Mouse (Mus musculus) heart, embryonic 10.5 days (tissue): ENCODE data around the gene Gm45713. TPM values are rescaled to one million over a fixed set of nuclear protein-coding genes. Genes with fewer than 3 reads are reported as not detected.
"Not testable (repeated sequence)": the region's sequence is repeated elsewhere in the genome, so short reads cannot be mapped to it uniquely, and the experiment has no call there.

Source experiments
- DNase-seq: peaks from one replicate; pipeline ENCODE4 v3.0.0-alpha.2; 2017; ENCODE audit warnings: low spot score
- H3K27ac ChIP-seq: fragments of 300-500 bp; sonication (generic); 2 replicates; pipeline ENCODE4 v1.5.1; 2016; ENCODE audit warnings: mild to moderate bottlenecking
- H3K27me3 ChIP-seq: fragments of 300-500 bp; sonication (generic); 2 replicates; pipeline ENCODE4 v1.6.1; 2016; ENCODE audit warnings: mild to moderate bottlenecking; ENCODE audit not compliant: poor library complexity, insufficient read depth, severe bottlenecking
- H3K36me3 ChIP-seq: fragments of 300-500 bp; sonication (generic); 2 replicates; pipeline ENCODE4 v1.6.1; 2016; ENCODE audit warnings: mild to moderate bottlenecking, moderate library complexity
- H3K4me1 ChIP-seq: fragments of 300-500 bp; sonication (generic); 2 replicates; pipeline ENCODE4 v1.6.1; 2016; ENCODE audit warnings: mild to moderate bottlenecking
- H3K4me3 ChIP-seq: fragments of 300-500 bp; sonication (generic); 2 replicates; pipeline ENCODE4 v1.5.1; 2016; ENCODE audit warnings: mild to moderate bottlenecking, moderate library complexity
- H3K9me3 ChIP-seq: fragments of 300-500 bp; sonication (generic); 2 replicates; pipeline ENCODE4 v1.6.1; 2016; ENCODE audit warnings: mild to moderate bottlenecking, moderate library complexity
- WGBS: fragments of 180-500 bp; shearing (Covaris S2); methylation state at CpG from one replicate; pipeline ENCODE4 v1.1.7; 2016; 5-methylcytosine and 5-hydroxymethylcytosine counted together
- polyA plus RNA-seq: library from polyadenylated mRNA; unstranded; fragments of >200 nt; fragmentation: Nextera tagmentation; extraction: Ambion mirVana; gene quantifications from 2 replicates; pipeline ENCODE4 v1.2.1, GENCODE M21; 2016

Gm45713 gene
- polyA plus RNA-seq, 1 experiment from 2014 or later, result 0.58 TPM

- H3K27ac ChIP-seq, result no peak overlapping the region
- H3K4me3 ChIP-seq, result no peak overlapping the region
- peaks cover 30% of the 10 kb centered on the region for H3K27me3 ChIP-seq
- peaks cover 38% of the 10 kb centered on the region for H3K4me1 ChIP-seq
- WGBS, result 75% methylated on average over 8 of the region's 8 CpGs
- no peaks in the 10 kb centered on the region for H3K36me3 ChIP-seq
- DNase-seq, result no peak
- no peaks in the 10 kb centered on the region for H3K9me3 ChIP-seq
Observed at GRCm38 (mm10) chr7:45133446-45134159, 2.4 kb downstream of the Gm45713 start.

- no peak overlapping the region for H3K4me3 ChIP-seq
- DNase-seq, result no peak
- peaks cover 45% of the 10 kb centered on the region for H3K4me1 ChIP-seq
- WGBS, result 62% methylated on average over 11 of the region's 11 CpGs
- H3K27me3 ChIP-seq, result peaks cover 24% of the 10 kb centered on the region
- peaks cover 8% of the 10 kb centered on the region for H3K36me3 ChIP-seq
- H3K27ac ChIP-seq, result peak overlapping the region; percentile 65
- no peaks in the 10 kb centered on the region for H3K9me3 ChIP-seq
Observed at GRCm38 (mm10) chr7:45131850-45132249, 4.2 kb downstream of the Gm45713 start.

- no peak for DNase-seq
- Histone ChIP-seq H3K27me3 (peaks cover 13% of the 10 kb centered on the region), H3K9me3 (no peaks in the 10 kb centered on the region), H3K4me1 (peaks cover 53% of the 10 kb centered on the region), H3K4me3 (peak overlapping the region; percentile 97), H3K27ac (peak overlapping the region; percentile 97), H3K36me3 (peaks cover 27% of the 10 kb centered on the region)
- WGBS, result 47% methylated on average over 15 of the region's 15 CpGs
Observed at GRCm38 (mm10) chr7:45129776-45130512, 6.1 kb downstream of the Gm45713 start.

- H3K36me3 ChIP-seq, result peaks cover 29% of the 10 kb centered on the region
- peak overlapping the region; percentile 97 for H3K4me3 ChIP-seq
- WGBS, result 1% methylated on average over 17 of the region's 17 CpGs
- peaks cover 47% of the 10 kb centered on the region for H3K4me1 ChIP-seq
- H3K27ac ChIP-seq, result peak overlapping the region; percentile 97
- H3K27me3 ChIP-seq, result peaks cover 7% of the 10 kb centered on the region; the same call in 1 of the 2 replicates
- peak; percentile 83 for DNase-seq
- no peaks in the 10 kb centered on the region for H3K9me3 ChIP-seq
Observed at GRCm38 (mm10) chr7:45129318-45129717, 6.7 kb downstream of the Gm45713 start.

- Histone ChIP-seq H3K27ac (peak within 1 kb of the TSS; percentile 100), H3K4me3 (peak within 1 kb of the TSS; percentile 97), H3K27me3 (peaks cover 6% of the 10 kb centered on the region; the same call in 1 of the 2 replicates), H3K4me1 (peaks cover 41% of the 10 kb centered on the region), H3K36me3 (peaks cover 29% of the 10 kb centered on the region), H3K9me3 (no peaks in the 10 kb centered on the region)
- under 1% methylated on average over 48 of the region's 48 CpGs for WGBS
- DNase-seq, result peak; percentile 100
Observed at GRCm38 (mm10) chr7:45128624-45129246, 7.3 kb downstream of the Gm45713 start, which contains the start of gene Rpl13a. Rpl13a (minus strand) TSS chr7:45128761.

- H3K4me3 ChIP-seq, result peak overlapping the region; percentile 97
- H3K36me3 ChIP-seq, result peaks cover 36% of the 10 kb centered on the region
- peak overlapping the region; percentile 100 for H3K27ac ChIP-seq
- peaks cover 6% of the 10 kb centered on the region; the same call in 1 of the 2 replicates for H3K27me3 ChIP-seq
- 1% methylated on average over 6 of the region's 6 CpGs for WGBS
- no peak for DNase-seq
- H3K9me3 ChIP-seq, result no peaks in the 10 kb centered on the region
- peaks cover 44% of the 10 kb centered on the region for H3K4me1 ChIP-seq
Observed at GRCm38 (mm10) chr7:45127700-45128224, 8.3 kb downstream of the Gm45713 start.

GRCm38 (mm10) chr7:45126844-45127699 is 9.0 kb downstream of the Gm45713 start:
- peaks cover 43% of the 10 kb centered on the region for H3K36me3 ChIP-seq
- peak overlapping the region; percentile 97 for H3K4me3 ChIP-seq
- 32% methylated on average over 21 of the region's 21 CpGs for WGBS
- H3K9me3 ChIP-seq, result no peaks in the 10 kb centered on the region
- no peak for DNase-seq
- peaks cover 48% of the 10 kb centered on the region for H3K4me1 ChIP-seq
- peak overlapping the region; percentile 100 for H3K27ac ChIP-seq
- H3K27me3 ChIP-seq, result peaks cover 4% of the 10 kb centered on the region; the same call in 1 of the 2 replicates

GRCm38 (mm10) chr7:45126147-45126843 is 9.7 kb downstream of the Gm45713 start:
- H3K4me1 ChIP-seq, result peaks cover 50% of the 10 kb centered on the region
- no peak for DNase-seq
- H3K27me3 ChIP-seq, result no peaks in the 10 kb centered on the region
- peak overlapping the region; percentile 97 for H3K4me3 ChIP-seq
- H3K27ac ChIP-seq, result peak overlapping the region; percentile 100
- WGBS, result 77% methylated on average over 17 of the region's 17 CpGs
- no peaks in the 10 kb centered on the region for H3K9me3 ChIP-seq
- peaks cover 50% of the 10 kb centered on the region for H3K36me3 ChIP-seq

GRCm38 (mm10) chr7:45125649-45126048 is 10.4 kb downstream of the Gm45713 start:
- Histone ChIP-seq H3K4me3 (peak overlapping the region; percentile 97), H3K36me3 (peaks cover 57% of the 10 kb centered on the region), H3K4me1 (peaks cover 52% of the 10 kb centered on the region), H3K27ac (0 out of 2 replicates have a peak overlapping the region, but pooled peaks have one; percentile 96)
- not testable (repeated sequence) for DNase-seq, H3K9me3 ChIP-seq, H3K27me3 ChIP-seq
- 76% methylated on average over 5 of the region's 5 CpGs for WGBS

- Histone ChIP-seq H3K4me1 (peaks cover 52% of the 10 kb centered on the region), H3K36me3 (peaks cover 62% of the 10 kb centered on the region), H3K9me3 (no peaks in the 10 kb centered on the region), H3K27ac (peak overlapping the region; percentile 96), H3K4me3 (peak overlapping the region; percentile 97), H3K27me3 (no peaks in the 10 kb centered on the region)
- 22% methylated on average over 7 of the region's 7 CpGs for WGBS
- DNase-seq, result no peak
Observed at GRCm38 (mm10) chr7:45125144-45125600, 10.9 kb downstream of the Gm45713 start.
